Mouse (Mus musculus) liver, adult 2 months (tissue): Measurements from ENCODE around the gene Foxp1.

ENCODE experiments used
- CTCF ChIP-seq: fragments of 200-500 bp; IDR thresholded peaks from 2 replicates; pipeline ENCODE4 v1.5.1; 2011; ENCODE audit warnings: low read depth, low read length, control low read depth
- POLR2A ChIP-seq: fragments of 200-500 bp; IDR thresholded peaks from 2 replicates; pipeline ENCODE4 v1.6.1; 2011; ENCODE audit warnings: low read length, control low read depth; ENCODE audit not compliant: insufficient read depth; ENCODE audit errors: extremely low read depth

- TF ChIP-seq POLR2A (no peak), CTCF (no peak)
These were observed 246.2 kb downstream of the Foxp1 start for GRCm38 (mm10) chr6:99276297-99276653.
